Mouse (Mus musculus): ENCODE results near the gene D1Pas1. TPM values are rescaled to one million over a fixed set of nuclear protein-coding genes. Genes with fewer than 3 reads are reported as not detected.

Gene D1Pas1
- polyA plus RNA-seq, 1 experiment from 2014 or later, result not detected

GRCm38 (mm10) chr1:187016116-187016515 is 48.9 kb downstream of the D1Pas1 start:
- Histone ChIP-seq H3K27me3 (no peaks in the 10 kb centered on the region), H3K36me3 (no peaks in the 10 kb centered on the region), H3K27ac (replicated peaks) (no peak overlapping the region), H3K4me2 (replicated peaks) (no peak overlapping the region), H3K9me3 (no peaks in the 10 kb centered on the region), H3K9ac (replicated peaks) (no peak overlapping the region), H3K4me3 (no peak overlapping the region), H3K4me1 (no peaks in the 10 kb centered on the region)
- no peak for ATAC-seq (replicated peaks)
- WGBS, result 63% methylated on average over 4 of the region's 4 CpGs

GRCm38 (mm10) chr1:187020011-187020410 is 52.8 kb downstream of the D1Pas1 start:
- Histone ChIP-seq H3K4me3 (no peak overlapping the region), H3K9ac (replicated peaks) (no peak overlapping the region), H3K4me2 (replicated peaks) (no peak overlapping the region), H3K27ac (replicated peaks) (no peak overlapping the region), H3K27me3 (no peaks in the 10 kb centered on the region), H3K9me3 (no peaks in the 10 kb centered on the region), H3K36me3 (no peaks in the 10 kb centered on the region), H3K4me1 (no peaks in the 10 kb centered on the region)
- 69% methylated on average over 7 of the region's 7 CpGs for whole genome bisulfite sequencing
- no peak for ATAC-seq (replicated peaks)

Other genes starting within 250 kb of the D1Pas1 start
- gene Rrp15, start 218.1 kb upstream of the D1Pas1 start, polyA plus RNA-seq (2015; fragmentation: Nextera tagmentation; extraction: Ambion mirVana), result 36.1 and 36.5 TPM in 2 replicates
- 1.1 and 2.0 TPM in 2 replicates for gene Spata17, start 248.0 kb downstream of the D1Pas1 start, polyA plus RNA-seq (2015; fragmentation: Nextera tagmentation; extraction: Ambion mirVana)
- 16.6 TPM in 2 replicates for gene Gpatch2, start 248.1 kb downstream of the D1Pas1 start, polyA plus RNA-seq (2015; fragmentation: Nextera tagmentation; extraction: Ambion mirVana)